Mouse (Mus musculus) hindbrain, postnatal 0 days (tissue): ENCODE data around the gene Itga8. TPM values are rescaled to one million over a fixed set of nuclear protein-coding genes. Genes with fewer than 3 reads are reported as not detected.

Experiments used
- ATAC-seq: fragments of 200-750 bp; cut with Nextera tagmentation; 2 replicates; pipeline ENCODE4 v1.8.0; 2017; ENCODE audit warnings: mild to moderate bottlenecking, moderate TSS enrichment, moderate library complexity
- DNase-seq: peaks from one replicate; pipeline ENCODE4 v3.0.0-alpha.2; 2015; ENCODE audit warnings: low spot score
- H3K27ac ChIP-seq: fragments of 300-500 bp; sonication (generic); 2 replicates; pipeline ENCODE4 v1.5.1; 2014; ENCODE audit warnings: mild to moderate bottlenecking
- H3K27me3 ChIP-seq: fragments of 300-500 bp; sonication (generic); 2 replicates; pipeline ENCODE4 v1.6.1; 2014; ENCODE audit warnings: low read length, mixed read lengths; ENCODE audit not compliant: insufficient read depth
- H3K36me3 ChIP-seq: fragments of 300-500 bp; sonication (generic); 2 replicates; pipeline ENCODE4 v1.6.1; 2014; ENCODE audit warnings: low read length, mixed read lengths; ENCODE audit not compliant: insufficient read depth
- H3K4me1 ChIP-seq: fragments of 300-500 bp; sonication (generic); 2 replicates; pipeline ENCODE4 v1.6.1; 2014; ENCODE audit warnings: antibody characterized with exemption, low read length, mixed read lengths; ENCODE audit not compliant: insufficient read depth
- H3K4me2 ChIP-seq: fragments of 300-500 bp; sonication (generic); 2 replicates; pipeline ENCODE4 v1.6.1; 2014; ENCODE audit warnings: low read depth, mild to moderate bottlenecking, low read length, moderate library complexity, mixed read lengths
- H3K4me3 ChIP-seq: fragments of 300-500 bp; sonication (generic); 2 replicates; pipeline ENCODE4 v1.5.1; 2014; ENCODE audit warnings: low read length
- H3K9ac ChIP-seq: fragments of 300-500 bp; sonication (generic); replicated peaks from 2 replicates; pipeline ENCODE4 v1.6.1; 2014; ENCODE audit warnings: mild to moderate bottlenecking, low read length, moderate library complexity, mixed read lengths
- H3K9me3 ChIP-seq: fragments of 300-500 bp; sonication (generic); 2 replicates; pipeline ENCODE4 v1.6.1; 2016; ENCODE audit warnings: low read length, mixed read lengths
- CTCF ChIP-seq: IDR thresholded peaks from 2 replicates; pipeline ENCODE4 v1.5.1; 2016; ENCODE audit warnings: antibody characterized with exemption, control low read depth, low read depth
- WGBS: fragments of 180-500 bp; shearing (Covaris S2); extraction: QIAGEN DNeasy Blood & Tissue Kit; methylation state at CpG from one replicate; pipeline ENCODE4 v1.1.7; 2014; 5-methylcytosine and 5-hydroxymethylcytosine counted together
- polyA plus RNA-seq: library from polyadenylated mRNA; unstranded; fragments of >200 nt; fragmentation: Nextera tagmentation; extraction: Ambion mirVana; gene quantifications from 2 replicates; pipeline ENCODE4 v1.2.1, GENCODE M21; 2015
- total RNA-seq: library from RNA; depleted of rRNA; stranded (reverse); fragments of >200 nt; gene quantifications from 2 replicates; pipeline ENCODE4 v1.2.3, GENCODE M21; 2014

The Itga8 gene
- total and polyA plus RNA-seq, 2 experiments from 2014 or later, result 2.9 to 3.6 TPM

DNA sequence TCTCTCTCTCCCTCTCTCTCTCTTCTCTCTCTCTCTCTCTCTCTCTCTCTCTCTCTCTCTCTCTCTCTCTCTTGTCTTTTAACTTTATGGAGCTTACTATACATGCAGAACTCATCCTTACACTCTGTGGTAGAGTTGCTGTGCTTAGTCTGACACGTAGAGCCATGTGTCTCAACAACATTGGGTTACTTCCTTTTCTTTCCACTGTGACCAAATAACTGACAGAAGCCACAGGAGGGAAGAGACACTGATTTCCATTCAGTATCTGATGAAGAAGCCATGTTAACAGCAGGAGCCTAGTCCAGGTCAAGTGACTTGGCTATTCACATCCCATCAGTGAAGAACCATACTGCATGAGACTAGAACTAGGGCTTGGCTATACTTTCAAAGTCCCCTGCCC is 21.1 kb downstream of the Itga8 start:
- H3K4me3 ChIP-seq, result no peak overlapping the region
- no peak for DNase-seq
- no peak overlapping the region for H3K4me2 ChIP-seq
- no peaks in the 10 kb centered on the region for H3K27me3 ChIP-seq
- H3K27ac ChIP-seq, result no peak overlapping the region
- WGBS, result 55% methylated on average over 1 of the region's 1 CpGs
- no peak overlapping the region for H3K9ac ChIP-seq
- no peak for ATAC-seq
- H3K4me1 ChIP-seq, result no peaks in the 10 kb centered on the region
- no peak for TF ChIP-seq CTCF
- no peaks in the 10 kb centered on the region for H3K9me3 ChIP-seq
- no peaks in the 10 kb centered on the region for H3K36me3 ChIP-seq

- no peak for DNase-seq
- Histone ChIP-seq H3K4me2 (no peak overlapping the region), H3K4me3 (no peak overlapping the region), H3K9ac (no peak overlapping the region), H3K27me3 (no peaks in the 10 kb centered on the region), H3K4me1 (no peaks in the 10 kb centered on the region), H3K27ac (no peak overlapping the region), H3K9me3 (no peaks in the 10 kb centered on the region), H3K36me3 (no peaks in the 10 kb centered on the region)
- TF ChIP-seq CTCF, result no peak
- no peak for ATAC-seq
- 65% methylated on average over 4 of the region's 4 CpGs for WGBS
Measured at GRCm38 (mm10) chr2:12279070-12279612, 22.6 kb downstream of the Itga8 start.

GRCm38 (mm10) chr2:12256635-12257317 is 44.9 kb downstream of the Itga8 start:
- H3K9ac ChIP-seq, result no peak overlapping the region
- ATAC-seq (no peak), DNase-seq (no peak)
- H3K36me3 ChIP-seq, result no peaks in the 10 kb centered on the region
- H3K4me3 ChIP-seq, result no peak overlapping the region
- no peaks in the 10 kb centered on the region for H3K4me1 ChIP-seq
- H3K9me3 ChIP-seq, result no peaks in the 10 kb centered on the region
- H3K27me3 ChIP-seq, result no peaks in the 10 kb centered on the region
- no peak overlapping the region for H3K27ac ChIP-seq
- WGBS, result 75% methylated on average over 2 of the region's 2 CpGs
- H3K4me2 ChIP-seq, result no peak overlapping the region
- no peak for TF ChIP-seq CTCF

- H3K36me3 ChIP-seq, result no peaks in the 10 kb centered on the region
- H3K4me1 ChIP-seq, result no peaks in the 10 kb centered on the region
- TF ChIP-seq CTCF, result no peak
- H3K4me3 ChIP-seq, result no peak overlapping the region
- no peak overlapping the region for H3K4me2 ChIP-seq
- no peak for DNase-seq
- no peaks in the 10 kb centered on the region for H3K27me3 ChIP-seq
- no peak overlapping the region for H3K27ac ChIP-seq
- H3K9me3 ChIP-seq, result no peaks in the 10 kb centered on the region
- 84% methylated on average over 2 of the region's 2 CpGs for WGBS
- no peak for ATAC-seq
- H3K9ac ChIP-seq, result no peak overlapping the region
Measured at GRCm38 (mm10) chr2:12255901-12256300, 45.8 kb downstream of the Itga8 start.

GRCm38 (mm10) chr2:12235345-12235744 is 66.4 kb downstream of the Itga8 start:
- Histone ChIP-seq H3K36me3 (no peaks in the 10 kb centered on the region), H3K4me1 (no peaks in the 10 kb centered on the region), H3K9ac (no peak overlapping the region), H3K4me2 (no peak overlapping the region), H3K27me3 (no peaks in the 10 kb centered on the region), H3K4me3 (no peak overlapping the region), H3K27ac (no peak overlapping the region), H3K9me3 (no peaks in the 10 kb centered on the region)
- WGBS, result 90% methylated on average over 3 of the region's 3 CpGs
- no peak for TF ChIP-seq CTCF
- ATAC-seq, result no peak
- DNase-seq, result no peak

DNA sequence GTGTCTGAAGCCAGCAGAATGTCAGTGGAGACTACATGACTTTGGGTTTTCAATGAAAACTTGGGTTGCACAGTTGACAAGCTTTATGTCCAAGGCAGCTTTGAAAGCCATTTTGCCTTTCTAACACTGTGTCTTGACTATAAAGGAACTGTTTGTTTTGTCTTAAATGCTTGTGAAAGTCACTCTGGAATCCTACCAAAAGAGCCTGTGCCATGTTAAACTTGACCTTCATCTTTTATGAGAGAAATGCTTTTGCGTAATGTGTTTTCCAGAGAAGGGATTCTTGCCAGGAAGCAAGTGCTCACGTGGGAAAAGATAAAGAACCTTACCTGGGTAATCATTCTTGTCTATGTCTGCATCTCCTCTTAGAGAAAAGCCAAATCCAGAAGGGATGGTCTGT is 72.0 kb downstream of the Itga8 start:
- Histone ChIP-seq H3K4me2 (no peak overlapping the region), H3K36me3 (no peaks in the 10 kb centered on the region), H3K9me3 (no peaks in the 10 kb centered on the region), H3K4me3 (no peak overlapping the region), H3K27ac (no peak overlapping the region), H3K27me3 (no peaks in the 10 kb centered on the region), H3K4me1 (no peaks in the 10 kb centered on the region), H3K9ac (no peak overlapping the region)
- 78% methylated on average over 2 of the region's 2 CpGs for WGBS
- ATAC-seq, result no peak
- no peak for DNase-seq
- TF ChIP-seq CTCF, result no peak

GRCm38 (mm10) chr2:12228335-12228734 is 73.4 kb downstream of the Itga8 start:
- no peak overlapping the region for H3K27ac ChIP-seq
- TF ChIP-seq CTCF, result no peak
- no peak overlapping the region for H3K4me3 ChIP-seq
- no peak for DNase-seq
- ATAC-seq, result no peak
- no peaks in the 10 kb centered on the region for H3K27me3 ChIP-seq
- no peak overlapping the region for H3K9ac ChIP-seq
- WGBS, result 53% methylated on average over 3 of the region's 3 CpGs
- H3K36me3 ChIP-seq, result no peaks in the 10 kb centered on the region
- H3K9me3 ChIP-seq, result no peaks in the 10 kb centered on the region
- no peaks in the 10 kb centered on the region for H3K4me1 ChIP-seq
- H3K4me2 ChIP-seq, result no peak overlapping the region
